Mouse (Mus musculus): ENCODE data around the gene Srsf12. TPM values are rescaled to one million over a fixed set of nuclear protein-coding genes. Genes with fewer than 3 reads are reported as not detected.

Srsf12 gene
- polyA plus RNA-seq, 1 experiment from 2014 or later, result 1.7 TPM

DNA sequence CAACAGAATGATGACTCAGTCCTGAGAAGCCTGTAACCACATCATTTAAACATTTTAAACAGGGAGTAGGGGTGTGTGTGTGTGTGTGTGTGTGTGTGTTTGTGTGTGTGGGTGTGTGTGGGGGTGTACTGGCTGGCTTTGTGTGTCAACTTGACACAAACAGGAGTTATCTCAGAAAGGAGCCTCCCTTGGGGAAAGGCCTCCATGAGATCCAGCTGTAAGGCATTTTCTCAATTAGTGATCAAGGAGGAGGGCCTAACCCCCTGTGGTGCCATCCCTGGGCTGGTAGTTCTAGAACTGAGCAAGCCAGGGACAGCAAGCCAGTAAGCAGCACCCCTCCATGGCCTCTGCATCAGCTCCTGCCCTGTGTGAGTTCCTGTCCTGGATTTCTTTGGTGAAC is 51.5 kb downstream of the Srsf12 start:
- no peaks in the 10 kb centered on the region for H3K9me3 ChIP-seq (replicated peaks; ENCODE audit: control insufficient read depth, low read length)
- no peak overlapping the region for H3K4me3 ChIP-seq (ENCODE audit: low read depth, low read length)
- no peak overlapping the region for H3K27ac ChIP-seq (ENCODE audit: low read depth, low read length)
- H3K9ac ChIP-seq (ENCODE audit: low read depth, low read length), result no peak overlapping the region
- no peak for ATAC-seq (replicated peaks; ENCODE audit: insufficient number of reproducible peaks, low FRiP score, low TSS enrichment)
- no peaks in the 10 kb centered on the region for H3K36me3 ChIP-seq (ENCODE audit: control insufficient read depth, insufficient read depth, low read length)
- no peak overlapping the region for H3K4me2 ChIP-seq
- peaks cover 6% of the 10 kb centered on the region for H3K4me1 ChIP-seq (ENCODE audit: control insufficient read depth, insufficient read depth, low read length)
- no peaks in the 10 kb centered on the region for H3K27me3 ChIP-seq (ENCODE audit: control insufficient read depth, insufficient read depth, low read length)

- Histone ChIP-seq H3K4me3 (ENCODE audit: low read depth, low read length) (no peak overlapping the region), H3K36me3 (ENCODE audit: control insufficient read depth, insufficient read depth, low read length) (no peaks in the 10 kb centered on the region), H3K4me2 (peak overlapping the region; percentile 19), H3K9me3 (replicated peaks; ENCODE audit: control insufficient read depth, low read length) (no peaks in the 10 kb centered on the region), H3K27me3 (ENCODE audit: control insufficient read depth, insufficient read depth, low read length) (no peaks in the 10 kb centered on the region), H3K27ac (ENCODE audit: low read depth, low read length) (peak overlapping the region; percentile 77), H3K9ac (ENCODE audit: low read depth, low read length) (no peak overlapping the region), H3K4me1 (ENCODE audit: control insufficient read depth, insufficient read depth, low read length) (peaks cover 6% of the 10 kb centered on the region)
- WGBS (ENCODE audit: insufficient replicate concordance), result 30% methylated on average over 7 of the region's 7 CpGs
- peak; percentile 70 for ATAC-seq (replicated peaks; ENCODE audit: insufficient number of reproducible peaks, low FRiP score, low TSS enrichment)
Observed at GRCm38 (mm10) chr4:33261311-33261753, 52.5 kb downstream of the Srsf12 start.

GRCm38 (mm10) chr4:33262897-33263296 is 54.1 kb downstream of the Srsf12 start:
- Histone ChIP-seq H3K9ac (ENCODE audit: low read depth, low read length) (no peak overlapping the region), H3K27me3 (ENCODE audit: control insufficient read depth, insufficient read depth, low read length) (no peaks in the 10 kb centered on the region), H3K27ac (ENCODE audit: low read depth, low read length) (no peak overlapping the region), H3K36me3 (ENCODE audit: control insufficient read depth, insufficient read depth, low read length) (no peaks in the 10 kb centered on the region), H3K4me2 (no peak overlapping the region), H3K4me1 (ENCODE audit: control insufficient read depth, insufficient read depth, low read length) (peaks cover 6% of the 10 kb centered on the region), H3K9me3 (replicated peaks; ENCODE audit: control insufficient read depth, low read length) (no peaks in the 10 kb centered on the region), H3K4me3 (ENCODE audit: low read depth, low read length) (no peak overlapping the region)
- ATAC-seq (replicated peaks; ENCODE audit: insufficient number of reproducible peaks, low FRiP score, low TSS enrichment), result no peak
- WGBS (ENCODE audit: insufficient replicate concordance), result 69% methylated on average over 1 of the region's 1 CpGs

- no peaks in the 10 kb centered on the region for H3K36me3 ChIP-seq (ENCODE audit: control insufficient read depth, insufficient read depth, low read length)
- H3K4me2 ChIP-seq, result no peak overlapping the region
- H3K9me3 ChIP-seq (replicated peaks; ENCODE audit: control insufficient read depth, low read length), result no peaks in the 10 kb centered on the region
- ATAC-seq (replicated peaks; ENCODE audit: insufficient number of reproducible peaks, low FRiP score, low TSS enrichment), result no peak
- H3K4me1 ChIP-seq (ENCODE audit: control insufficient read depth, insufficient read depth, low read length), result peaks cover 6% of the 10 kb centered on the region
- 73% methylated on average over 11 of the region's 11 CpGs for WGBS (ENCODE audit: insufficient replicate concordance)
- H3K4me3 ChIP-seq (ENCODE audit: low read depth, low read length), result no peak overlapping the region
- no peak overlapping the region for H3K9ac ChIP-seq (ENCODE audit: low read depth, low read length)
- no peak overlapping the region for H3K27ac ChIP-seq (ENCODE audit: low read depth, low read length)
- H3K27me3 ChIP-seq (ENCODE audit: control insufficient read depth, insufficient read depth, low read length), result no peaks in the 10 kb centered on the region
Observed at GRCm38 (mm10) chr4:33264979-33265726, 56.4 kb downstream of the Srsf12 start.

DNA sequence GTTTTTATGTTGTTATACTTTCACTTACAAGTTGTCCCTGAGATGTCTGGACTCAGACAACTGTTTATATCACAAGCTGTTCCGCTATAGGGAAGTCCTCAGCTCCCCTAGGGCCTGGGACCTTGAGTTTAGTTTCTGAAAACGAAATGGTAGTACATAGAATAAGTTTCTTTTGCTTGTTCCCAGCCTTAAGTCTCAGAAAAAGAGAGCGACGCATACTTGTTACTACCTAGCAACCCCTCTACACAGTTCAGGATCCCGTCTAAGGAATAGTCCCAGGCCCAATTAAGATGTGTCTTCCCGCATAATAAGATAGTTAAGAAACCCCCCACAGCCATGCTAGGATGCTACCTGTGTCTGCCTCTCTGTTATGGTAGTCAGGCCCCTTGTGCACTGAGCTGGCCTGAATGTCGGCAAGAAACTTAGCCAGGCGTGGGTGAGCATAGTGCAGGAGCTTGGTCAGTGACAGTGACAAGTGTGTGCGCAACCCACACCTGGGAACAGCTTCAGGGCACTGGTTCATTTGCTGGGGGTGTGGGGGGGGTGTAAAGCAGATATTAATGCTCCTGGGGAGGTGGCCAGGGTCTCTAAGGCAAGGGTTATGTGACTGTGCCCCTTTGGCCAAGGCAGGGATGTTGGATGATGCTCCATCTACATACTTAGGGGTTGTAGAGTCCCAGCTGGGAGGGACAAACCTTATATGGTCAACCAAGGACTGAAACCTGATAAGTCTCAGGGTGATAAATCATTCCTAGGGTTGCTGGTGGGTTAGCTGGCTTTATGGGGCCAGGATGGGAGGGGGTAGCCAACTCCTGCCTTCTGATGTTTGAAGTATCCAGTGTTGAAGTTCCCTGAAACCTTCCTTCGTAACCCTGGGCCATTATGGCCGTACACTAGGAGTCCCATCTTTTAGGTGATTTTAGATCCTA is 61.9 kb downstream of the Srsf12 start:
- Histone ChIP-seq H3K9me3 (replicated peaks; ENCODE audit: control insufficient read depth, low read length) (no peaks in the 10 kb centered on the region), H3K27ac (ENCODE audit: low read depth, low read length) (no peak overlapping the region), H3K4me1 (ENCODE audit: control insufficient read depth, insufficient read depth, low read length) (no peaks in the 10 kb centered on the region), H3K4me3 (ENCODE audit: low read depth, low read length) (no peak overlapping the region), H3K36me3 (ENCODE audit: control insufficient read depth, insufficient read depth, low read length) (no peaks in the 10 kb centered on the region), H3K27me3 (ENCODE audit: control insufficient read depth, insufficient read depth, low read length) (no peaks in the 10 kb centered on the region), H3K9ac (ENCODE audit: low read depth, low read length) (no peak overlapping the region), H3K4me2 (no peak overlapping the region)
- 77% methylated on average over 11 of the region's 11 CpGs for WGBS (ENCODE audit: insufficient replicate concordance)
- no peak for ATAC-seq (replicated peaks; ENCODE audit: insufficient number of reproducible peaks, low FRiP score, low TSS enrichment)

GRCm38 (mm10) chr4:33273437-33273836 is 64.6 kb downstream of the Srsf12 start:
- no peak for ATAC-seq (replicated peaks; ENCODE audit: insufficient number of reproducible peaks, low FRiP score, low TSS enrichment)

GRCm38 (mm10) chr4:33281891-33282685 is 73.3 kb downstream of the Srsf12 start:
- Histone ChIP-seq H3K27me3 (ENCODE audit: control insufficient read depth, insufficient read depth, low read length) (no peaks in the 10 kb centered on the region), H3K4me3 (ENCODE audit: low read depth, low read length) (no peak overlapping the region), H3K9me3 (replicated peaks; ENCODE audit: control insufficient read depth, low read length) (no peaks in the 10 kb centered on the region), H3K4me2 (no peak overlapping the region), H3K4me1 (ENCODE audit: control insufficient read depth, insufficient read depth, low read length) (no peaks in the 10 kb centered on the region), H3K36me3 (ENCODE audit: control insufficient read depth, insufficient read depth, low read length) (no peaks in the 10 kb centered on the region), H3K9ac (ENCODE audit: low read depth, low read length) (no peak overlapping the region), H3K27ac (ENCODE audit: low read depth, low read length) (no peak overlapping the region)
- WGBS (ENCODE audit: insufficient replicate concordance), result 64% methylated on average over 3 of the region's 3 CpGs
- ATAC-seq (replicated peaks; ENCODE audit: insufficient number of reproducible peaks, low FRiP score, low TSS enrichment), result no peak

More at GRCm38 (mm10) chr4:33273437-33273836, 64.6 kb downstream of the Srsf12 start:
- no peaks in the 10 kb centered on the region for H3K9me3 ChIP-seq (replicated peaks; ENCODE audit: control insufficient read depth, low read length)
- H3K4me1 ChIP-seq (ENCODE audit: control insufficient read depth, insufficient read depth, low read length), result no peaks in the 10 kb centered on the region
- no peak overlapping the region for H3K4me3 ChIP-seq (ENCODE audit: low read depth, low read length)
- no peak overlapping the region for H3K4me2 ChIP-seq
- H3K36me3 ChIP-seq (ENCODE audit: control insufficient read depth, insufficient read depth, low read length), result no peaks in the 10 kb centered on the region
- H3K27me3 ChIP-seq (ENCODE audit: control insufficient read depth, insufficient read depth, low read length), result no peaks in the 10 kb centered on the region
- no peak overlapping the region for H3K9ac ChIP-seq (ENCODE audit: low read depth, low read length)
- no peak overlapping the region for H3K27ac ChIP-seq (ENCODE audit: low read depth, low read length)
- WGBS (ENCODE audit: insufficient replicate concordance), result 71% methylated on average over 3 of the region's 3 CpGs

Measured in heart, embryonic 11.5 days (tissue).